Mouse (Mus musculus): ENCODE measurements around the gene Rerg.

Gene Rerg

GRCm38 (mm10) chr6:137131349-137131748 is 38.9 kb downstream of the Rerg start:
- in situ Hi-C loops (cut with MboI) = no loop called here

GRCm38 (mm10) chr6:137126861-137127260 is 43.4 kb downstream of the Rerg start:
- in situ Hi-C loops (cut with MboI) = no loop called here

GRCm38 (mm10) chr6:137126224-137126623 is 44.1 kb downstream of the Rerg start:
- in situ Hi-C loops (cut with MboI) = no loop called here

- in situ Hi-C loops (cut with MboI) = no loop called here
These were observed 44.9 kb downstream of the Rerg start for GRCm38 (mm10) chr6:137125433-137125832.

GRCm38 (mm10) chr6:137125006-137125405 is 45.3 kb downstream of the Rerg start:
- in situ Hi-C loops (cut with MboI) = no loop called here

GRCm38 (mm10) chr6:137116849-137117473 is 53.3 kb downstream of the Rerg start:
- in situ Hi-C loops (cut with MboI) = no loop called here

DNA sequence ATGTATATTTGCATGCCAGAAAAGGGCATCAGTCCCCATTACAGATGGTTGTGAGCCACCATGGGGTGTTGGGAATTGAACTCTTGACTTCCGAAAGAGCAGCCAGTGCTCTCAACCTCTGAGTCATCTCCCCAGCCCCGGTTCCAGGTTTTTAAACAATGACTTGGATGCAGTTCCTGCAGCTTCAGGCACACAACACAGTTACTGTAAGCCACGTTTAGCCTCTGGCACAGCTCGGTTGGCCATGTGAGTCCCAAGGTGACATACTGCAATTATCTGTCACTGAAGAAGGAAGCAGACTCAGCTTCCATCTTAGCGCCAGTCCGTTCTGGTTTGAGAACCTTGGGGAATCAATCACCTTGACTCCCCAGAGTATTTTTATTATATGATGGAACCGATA is 55.4 kb downstream of the Rerg start:
- in situ Hi-C loops (cut with MboI) = no loop called here

DNA sequence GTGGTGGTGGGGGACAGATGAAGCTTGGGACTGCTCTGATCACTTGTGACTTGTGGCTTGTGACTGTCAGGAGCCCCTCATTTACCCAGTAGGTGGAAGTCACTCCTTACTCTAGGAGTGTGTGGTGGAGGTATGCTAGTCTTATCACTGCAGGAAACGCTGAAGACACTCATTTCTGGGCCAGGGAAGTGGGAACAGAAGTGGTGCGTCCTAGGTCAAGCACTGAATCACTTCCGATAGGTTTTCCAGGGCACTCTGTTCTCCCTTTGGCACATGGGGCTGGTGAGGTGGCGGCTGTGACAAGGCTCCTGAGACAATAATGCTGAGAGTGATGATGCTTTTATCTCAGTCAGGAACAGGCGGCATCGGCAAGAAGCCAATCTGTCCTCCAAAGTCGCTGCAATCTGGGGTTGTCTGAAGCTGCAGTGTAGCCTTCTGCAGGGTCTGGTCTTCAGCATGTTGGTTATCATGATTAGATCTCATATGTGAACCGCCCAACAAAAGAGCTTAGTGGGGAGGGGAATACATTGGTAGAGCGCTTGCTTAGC is 59.0 kb downstream of the Rerg start:
- in situ Hi-C loops (cut with MboI) = no loop called here

GRCm38 (mm10) chr6:137110778-137111174 is 59.5 kb downstream of the Rerg start:
- in situ Hi-C loops (cut with MboI) = no loop called here

- in situ Hi-C loops (cut with MboI) = no loop called here
These were observed 60.2 kb downstream of the Rerg start for GRCm38 (mm10) chr6:137109811-137110777.

DNA sequence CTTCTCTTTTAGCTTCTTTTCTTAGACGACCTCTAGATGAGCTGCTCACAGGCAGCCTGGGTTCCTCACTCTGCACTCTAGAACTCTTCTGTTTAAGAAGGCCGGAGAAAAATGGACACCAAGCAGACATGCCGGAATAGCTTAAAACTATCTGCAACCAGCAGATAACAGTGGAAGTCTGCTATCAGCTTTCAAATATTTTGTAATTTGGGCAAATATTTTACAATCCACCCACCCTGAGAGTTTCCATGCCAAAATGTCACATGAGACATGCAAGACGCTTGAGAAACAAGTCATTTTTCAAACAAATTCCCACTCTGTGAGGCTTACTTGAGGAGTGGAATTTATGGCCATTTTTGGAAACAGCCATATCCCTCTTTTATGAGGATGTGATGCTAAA is 65.0 kb downstream of the Rerg start:
- in situ Hi-C loops (cut with MboI) = no loop called here

GRCm38 (mm10) chr6:137102662-137103179 is 67.6 kb downstream of the Rerg start:
- in situ Hi-C loops (cut with MboI) = no loop called here

GRCm38 (mm10) chr6:137101886-137102661 is 68.2 kb downstream of the Rerg start:
- in situ Hi-C loops (cut with MboI) = no loop called here

- in situ Hi-C loops (cut with MboI) = no loop called here
These were observed 70.0 kb downstream of the Rerg start for GRCm38 (mm10) chr6:137100259-137100658.

DNA sequence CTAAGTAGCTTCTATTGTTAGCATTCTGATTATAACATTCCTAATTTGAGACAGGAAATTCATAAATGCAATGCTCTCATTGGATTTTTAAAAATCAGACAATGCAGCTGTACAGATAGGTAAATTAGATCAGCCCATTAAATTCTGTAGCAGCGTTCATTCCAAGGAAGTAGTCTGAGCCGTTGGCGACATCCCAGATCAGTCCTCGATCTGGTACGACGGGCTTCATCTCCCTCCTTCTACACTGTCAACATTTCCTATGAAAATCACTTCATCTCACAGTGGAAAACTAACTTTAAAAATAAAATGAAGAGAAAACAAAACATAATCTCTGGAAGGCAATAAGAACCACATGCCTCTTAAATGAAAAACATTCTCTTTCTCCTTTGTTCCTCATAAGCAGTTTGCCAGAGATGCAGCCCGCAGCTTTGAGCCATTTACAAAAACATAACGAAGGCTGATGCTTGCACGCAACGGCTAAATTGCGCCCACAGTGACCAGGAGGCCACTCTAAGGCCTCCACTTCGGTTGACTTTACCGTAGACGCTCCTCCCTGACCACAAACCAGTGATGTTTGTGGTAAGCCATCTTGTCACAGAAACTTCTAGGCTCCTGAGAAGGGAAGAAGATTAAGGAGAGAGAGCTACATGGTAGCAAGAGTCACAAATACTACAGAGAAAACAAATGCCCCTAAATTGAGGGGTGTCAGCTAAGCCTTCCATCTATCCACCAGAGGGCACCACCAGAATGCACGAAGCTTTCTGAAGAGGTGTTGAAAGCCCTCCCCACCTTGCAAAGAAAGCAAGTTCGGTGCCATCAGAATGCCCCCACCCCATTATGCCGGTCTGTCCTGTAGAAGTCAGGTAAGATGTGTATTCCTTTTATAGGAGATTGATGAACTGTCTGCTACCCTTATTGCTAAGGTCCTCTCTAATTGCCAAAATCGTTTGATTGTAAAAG is 71.8 kb downstream of the Rerg start:
- in situ Hi-C loops (cut with MboI) = no loop called here

GRCm38 (mm10) chr6:137094475-137094874 is 75.8 kb downstream of the Rerg start:
- in situ Hi-C loops (cut with MboI) = no loop called here

GRCm38 (mm10) chr6:137088469-137088868 is 81.8 kb downstream of the Rerg start:
- in situ Hi-C loops (cut with MboI) = no loop called here

DNA sequence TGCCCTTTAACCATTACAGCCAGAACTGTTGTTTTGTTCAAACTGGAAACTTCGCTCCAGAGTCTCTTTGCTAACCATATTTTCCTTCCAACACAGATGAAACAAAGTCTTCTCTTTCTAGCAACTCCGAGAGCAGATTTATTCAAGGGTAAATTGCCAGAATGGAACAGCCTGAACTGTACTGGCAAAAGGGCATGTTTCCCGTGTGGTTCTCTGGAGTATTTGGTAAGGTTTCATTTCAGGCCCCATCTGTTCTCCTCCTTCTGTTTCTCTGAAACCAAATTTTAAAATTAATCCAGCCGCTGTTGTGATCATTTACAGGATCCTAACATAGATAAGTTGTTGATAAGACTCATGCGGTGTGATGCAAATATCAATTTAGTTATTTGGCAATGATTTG is 82.3 kb downstream of the Rerg start:
- in situ Hi-C loops (cut with MboI) = no loop called here

GRCm38 (mm10) chr6:137087470-137087869 is 82.8 kb downstream of the Rerg start:
- in situ Hi-C loops (cut with MboI) = no loop called here

DNA sequence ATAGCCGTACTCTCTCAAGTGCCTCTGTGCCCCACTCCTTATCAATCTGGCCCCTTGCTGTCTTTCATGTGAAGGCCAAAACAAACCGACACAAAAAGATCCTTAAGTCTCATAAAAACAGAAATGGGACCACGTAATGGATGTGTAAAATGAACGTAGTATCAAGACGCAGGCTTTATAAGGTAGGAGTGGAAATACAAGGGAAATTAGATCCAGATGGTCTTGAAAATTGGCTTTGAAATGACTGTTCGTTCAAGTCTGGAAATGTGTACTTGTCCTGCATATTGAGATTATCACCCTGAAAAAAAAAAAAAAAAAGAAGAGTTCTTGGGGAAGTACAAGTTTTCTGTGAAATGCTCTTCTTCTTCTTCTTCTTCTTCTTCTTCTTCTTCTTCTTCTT is 90.6 kb downstream of the Rerg start:
- in situ Hi-C loops (cut with MboI) = no loop called here

GRCm38 (mm10) chr6:137076731-137077130 is 93.6 kb downstream of the Rerg start:
- in situ Hi-C loops (cut with MboI) = no loop called here
